Mouse (Mus musculus) c-Kit-positive CD71-positive TER-119-negative erythroid progenitor cells, embryonic 14.5 days (primary cell): Measurements from ENCODE around the gene Olfr1045.
"Not testable (repeated sequence)": the region's sequence is repeated elsewhere in the genome, so short reads cannot be mapped to it uniquely, and the experiment has no call there.

Experiments used
- DNase-seq: peaks from one replicate; pipeline ENCODE4 v3.0.0-alpha.2; 2013; ENCODE audit warnings: low read depth

The Olfr1045 gene

GRCm38 (mm10) chr2:86202909-86203308 lies at the start of gene Olfr1045:
TSS of gene Olfr1045 (minus strand) at chr2:86203009.
- no peak for DNase-seq

GRCm38 (mm10) chr2:86240189-86240588 lies 37.4 kb upstream of the Olfr1045 start, which contains the start of gene Olfr1048:
TSS of gene Olfr1048 (minus strand) at chr2:86240289.
- no peak for DNase-seq

- DNase-seq, result no peak
Measured at GRCm38 (mm10) chr2:86231301-86231700, 28.5 kb upstream of the Olfr1045 start, which contains the start of gene Olfr1047. TSS of gene Olfr1047 (minus strand) at chr2:86231401.

- DNase-seq, result no peak
Measured at GRCm38 (mm10) chr2:86219214-86219613, 16.4 kb upstream of the Olfr1045 start, which contains the start of gene Olfr1046. TSS of gene Olfr1046 (minus strand) at chr2:86219314.

- no peak for DNase-seq
Measured at GRCm38 (mm10) chr2:86195863-86196262, 6.9 kb downstream of the Olfr1045 start.

GRCm38 (mm10) chr2:86185583-86185982 lies 17.2 kb downstream of the Olfr1045 start, which contains the start of gene Olfr52:
TSS of gene Olfr52 (minus strand) at chr2:86185683.
- DNase-seq, result no peak

GRCm38 (mm10) chr2:86179950-86180349 lies 22.9 kb downstream of the Olfr1045 start:
- DNase-seq, result no peak

- no peak for DNase-seq
Measured at GRCm38 (mm10) chr2:86177720-86178119, 25.1 kb downstream of the Olfr1045 start, which contains the start of gene Olfr1044. TSS of gene Olfr1044 (minus strand) at chr2:86177820.

GRCm38 (mm10) chr2:86175422-86175821 lies 27.4 kb downstream of the Olfr1045 start:
- DNase-seq, result not testable (repeated sequence)

GRCm38 (mm10) chr2:86167422-86167821 lies 35.4 kb downstream of the Olfr1045 start, which contains the start of gene Olfr1043:
TSS of gene Olfr1043 (minus strand) at chr2:86167522.
- DNase-seq, result no peak

- no peak for DNase-seq
Measured at GRCm38 (mm10) chr2:86161738-86162137, 41.1 kb downstream of the Olfr1045 start, which contains the start of gene Olfr1042. TSS of gene Olfr1042 (minus strand) at chr2:86161838.

GRCm38 (mm10) chr2:86146632-86147031 lies 56.2 kb downstream of the Olfr1045 start, which contains the start of gene Olfr1040:
TSS of gene Olfr1040 (minus strand) at chr2:86146732.
- DNase-seq, result no peak
